Mouse (Mus musculus): ENCODE results near the gene Rab3a. TPM values are rescaled to one million over a fixed set of nuclear protein-coding genes. Genes with fewer than 3 reads are reported as not detected.

The Rab3a gene
- polyA plus RNA-seq, 1 experiment: 1,160 TPM

GRCm38 (mm10) chr8:70763354-70763753, 8.9 kb downstream of the Rab3a start:
- Histone ChIP-seq H3K4me1 (ENCODE audit: control insufficient read depth, insufficient read depth, low read length) (peaks cover 10% of the 10 kb centered on the region; the same call in 1 of the 2 replicates), H3K27ac (ENCODE audit: insufficient read depth, low read length) (no peak overlapping the region), H3K4me3 (ENCODE audit: insufficient read depth, low read length) (no peak overlapping the region)
- TF ChIP-seq POLR2A (IDR thresholded peaks at IDR 0.05; ENCODE audit: extremely low read depth, insufficient read depth, low read length) (no peak), CTCF (IDR thresholded peaks at IDR 0.05; ENCODE audit: extremely low read depth, insufficient read depth, low read length) (peak; percentile 72)

DNA sequence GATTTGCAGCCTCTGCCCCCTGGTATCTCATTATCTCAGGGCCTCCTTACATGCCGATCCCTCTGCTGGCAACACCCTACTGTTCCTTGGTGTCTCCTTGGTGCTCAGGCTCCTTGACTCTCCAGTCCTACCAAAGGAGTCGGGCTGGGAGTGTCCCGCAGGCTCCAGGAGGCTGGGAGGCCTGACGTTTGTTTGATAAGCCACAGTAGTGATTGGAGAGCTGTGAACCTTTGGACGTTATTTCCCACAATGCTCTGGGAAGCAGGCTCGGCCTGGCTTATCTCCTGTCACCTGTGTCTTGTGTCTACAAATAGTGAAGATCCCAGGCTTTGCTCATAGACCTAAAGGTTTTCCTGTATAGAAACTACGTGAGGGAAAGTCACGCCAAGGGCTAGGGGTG, 9.5 kb downstream of the Rab3a start:
- Histone ChIP-seq H3K27ac (ENCODE audit: insufficient read depth, low read length) (no peak overlapping the region), H3K4me1 (ENCODE audit: control insufficient read depth, insufficient read depth, low read length) (peaks cover 8% of the 10 kb centered on the region; the same call in 1 of the 2 replicates), H3K4me3 (ENCODE audit: insufficient read depth, low read length) (no peak overlapping the region)
- TF ChIP-seq CTCF (IDR thresholded peaks at IDR 0.05; ENCODE audit: extremely low read depth, insufficient read depth, low read length) (no peak), POLR2A (IDR thresholded peaks at IDR 0.05; ENCODE audit: extremely low read depth, insufficient read depth, low read length) (no peak)

DNA sequence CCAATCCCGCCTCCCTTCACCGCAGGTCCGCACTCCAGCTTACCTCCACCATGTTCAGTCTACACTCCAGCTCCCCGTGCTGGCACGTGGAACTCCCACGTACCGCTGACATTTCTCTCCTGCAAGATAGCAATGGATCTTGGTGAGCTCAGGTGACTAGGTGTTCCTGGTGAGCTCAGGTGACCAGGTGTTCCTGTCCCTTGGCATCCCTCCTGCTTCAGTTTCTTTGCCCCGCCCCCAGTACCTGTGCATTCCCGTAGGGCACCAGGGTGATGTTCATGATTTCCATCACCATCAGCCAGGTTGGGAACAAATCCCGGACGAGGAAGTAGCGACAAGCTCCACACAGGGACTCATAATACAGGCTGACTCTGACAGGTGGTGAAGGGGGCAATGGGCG, 10.2 kb downstream of the Rab3a start:
- TF ChIP-seq CTCF (IDR thresholded peaks at IDR 0.05; ENCODE audit: extremely low read depth, insufficient read depth, low read length): no peak
- TF ChIP-seq POLR2A (IDR thresholded peaks at IDR 0.05; ENCODE audit: extremely low read depth, insufficient read depth, low read length): no peak
- Histone ChIP-seq H3K27ac (ENCODE audit: insufficient read depth, low read length) (no peak overlapping the region), H3K4me3 (ENCODE audit: insufficient read depth, low read length) (no peak overlapping the region), H3K4me1 (ENCODE audit: control insufficient read depth, insufficient read depth, low read length) (peaks cover 8% of the 10 kb centered on the region; the same call in 1 of the 2 replicates)

DNA sequence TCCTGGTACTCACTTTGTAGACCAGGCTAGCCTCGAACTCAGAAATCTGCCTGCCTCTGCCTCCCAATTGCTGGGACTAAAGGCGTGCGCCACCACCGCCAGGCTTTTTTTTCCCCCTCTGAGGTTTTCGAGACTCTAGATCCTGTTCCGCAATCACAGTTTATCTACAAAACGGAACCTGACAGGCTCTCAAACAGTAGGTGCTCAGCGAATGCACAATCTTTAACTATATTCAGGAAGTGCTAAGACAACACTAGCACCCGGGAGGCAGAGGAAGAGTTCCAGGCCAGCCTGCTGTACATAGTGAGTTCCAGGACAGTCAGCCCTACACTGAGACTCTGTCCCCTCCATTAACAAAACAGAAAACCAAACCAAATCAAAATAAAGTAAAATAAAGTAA, 10.8 kb downstream of the Rab3a start:
- H3K4me1 ChIP-seq (ENCODE audit: control insufficient read depth, insufficient read depth, low read length): peaks cover 6% of the 10 kb centered on the region; the same call in 1 of the 2 replicates
- H3K27ac ChIP-seq (ENCODE audit: insufficient read depth, low read length): no peak overlapping the region
- TF ChIP-seq POLR2A (IDR thresholded peaks at IDR 0.05; ENCODE audit: extremely low read depth, insufficient read depth, low read length) (no peak), CTCF (IDR thresholded peaks at IDR 0.05; ENCODE audit: extremely low read depth, insufficient read depth, low read length) (no peak)
- H3K4me3 ChIP-seq (ENCODE audit: insufficient read depth, low read length): no peak overlapping the region

- H3K4me3 ChIP-seq (ENCODE audit: insufficient read depth, low read length): peak overlapping the region; percentile 21
- no peak overlapping the region for H3K27ac ChIP-seq (ENCODE audit: insufficient read depth, low read length)
- TF ChIP-seq POLR2A (IDR thresholded peaks at IDR 0.05; ENCODE audit: extremely low read depth, insufficient read depth, low read length) (no peak), CTCF (IDR thresholded peaks at IDR 0.05; ENCODE audit: extremely low read depth, insufficient read depth, low read length) (no peak)
- peaks cover 6% of the 10 kb centered on the region; the same call in 1 of the 2 replicates for H3K4me1 ChIP-seq (ENCODE audit: control insufficient read depth, insufficient read depth, low read length)
These were observed 11.5 kb downstream of the Rab3a start for GRCm38 (mm10) chr8:70765838-70766570.

DNA sequence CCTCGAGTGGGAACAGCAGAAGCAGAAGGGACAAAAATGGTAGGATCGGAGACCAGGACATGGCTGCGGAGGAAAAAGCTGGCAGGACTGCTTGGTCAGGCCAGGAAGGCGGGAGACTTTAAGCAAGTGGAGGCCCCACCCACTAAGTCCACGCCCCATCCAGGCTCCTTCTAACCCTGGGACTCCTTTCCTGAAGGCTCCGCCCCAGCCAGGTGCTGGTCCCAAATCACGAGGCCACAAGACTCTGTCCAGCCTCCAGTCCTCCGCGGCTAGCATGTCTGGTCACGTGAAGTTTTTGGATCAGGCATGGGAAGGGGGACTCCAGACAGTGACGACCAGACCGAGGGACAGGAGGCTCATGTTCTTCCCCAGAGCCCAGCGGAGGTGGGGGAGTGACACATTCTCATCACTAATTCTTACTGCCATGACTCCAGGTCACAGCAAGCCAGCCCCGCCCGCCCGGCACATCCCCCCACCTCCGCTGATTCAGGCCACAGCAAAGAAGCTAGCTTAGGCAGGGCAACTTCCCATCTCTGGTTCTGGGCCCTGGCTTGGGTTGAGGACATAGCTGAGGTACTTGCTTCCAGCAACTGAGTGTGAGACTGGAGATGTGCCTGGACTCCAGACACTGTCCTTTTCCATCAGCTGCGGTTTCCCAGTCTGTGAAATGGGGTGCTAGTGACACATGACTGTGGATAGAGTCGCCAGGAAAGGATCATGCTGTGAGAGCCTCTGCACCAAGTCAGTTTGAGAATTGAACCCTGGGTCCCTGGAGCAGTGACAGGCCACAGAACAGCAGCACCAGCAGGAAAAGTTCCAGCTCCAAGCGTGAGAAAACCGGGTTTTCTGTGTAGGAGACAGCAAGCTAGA, 12.3 kb downstream of the Rab3a start:
- TF ChIP-seq POLR2A (IDR thresholded peaks at IDR 0.05; ENCODE audit: extremely low read depth, insufficient read depth, low read length) (no peak), CTCF (IDR thresholded peaks at IDR 0.05; ENCODE audit: extremely low read depth, insufficient read depth, low read length) (no peak)
- H3K4me3 ChIP-seq (ENCODE audit: insufficient read depth, low read length): peak overlapping the region; percentile 21
- peaks cover 6% of the 10 kb centered on the region; the same call in 1 of the 2 replicates for H3K4me1 ChIP-seq (ENCODE audit: control insufficient read depth, insufficient read depth, low read length)
- no peak overlapping the region for H3K27ac ChIP-seq (ENCODE audit: insufficient read depth, low read length)

DNA sequence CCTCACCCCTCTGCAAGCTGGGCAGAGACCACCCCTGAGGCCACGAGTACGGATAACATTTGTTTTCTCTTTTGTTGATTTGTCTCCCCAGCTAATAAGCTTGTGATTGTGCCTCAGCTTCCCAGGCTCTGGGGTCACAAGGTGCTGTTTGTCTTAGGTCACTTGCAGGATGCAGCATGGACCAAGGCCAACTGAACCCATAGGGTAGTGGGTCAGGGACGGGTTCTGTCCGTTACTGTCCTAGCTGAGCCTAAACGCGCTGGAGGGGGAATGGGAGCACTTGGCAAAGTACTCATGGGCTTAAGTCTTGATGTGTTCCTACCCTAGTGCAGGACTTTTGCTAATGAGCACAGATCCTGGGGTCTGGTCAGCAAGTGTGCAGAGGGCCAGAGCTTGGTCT, 13.0 kb downstream of the Rab3a start:
- Histone ChIP-seq H3K4me3 (ENCODE audit: insufficient read depth, low read length) (no peak overlapping the region), H3K4me1 (ENCODE audit: control insufficient read depth, insufficient read depth, low read length) (peaks cover 6% of the 10 kb centered on the region; the same call in 1 of the 2 replicates), H3K27ac (ENCODE audit: insufficient read depth, low read length) (no peak overlapping the region)
- TF ChIP-seq POLR2A (IDR thresholded peaks at IDR 0.05; ENCODE audit: extremely low read depth, insufficient read depth, low read length): no peak
- TF ChIP-seq CTCF (IDR thresholded peaks at IDR 0.05; ENCODE audit: extremely low read depth, insufficient read depth, low read length): no peak

GRCm38 (mm10) chr8:70768231-70768776, 13.8 kb downstream of the Rab3a start:
- no peak overlapping the region for H3K4me3 ChIP-seq (ENCODE audit: insufficient read depth, low read length)
- TF ChIP-seq CTCF (IDR thresholded peaks at IDR 0.05; ENCODE audit: extremely low read depth, insufficient read depth, low read length) (no peak), POLR2A (IDR thresholded peaks at IDR 0.05; ENCODE audit: extremely low read depth, insufficient read depth, low read length) (no peak)
- no peak overlapping the region for H3K27ac ChIP-seq (ENCODE audit: insufficient read depth, low read length)
- peaks cover 6% of the 10 kb centered on the region; the same call in 1 of the 2 replicates for H3K4me1 ChIP-seq (ENCODE audit: control insufficient read depth, insufficient read depth, low read length)

- no peak for TF ChIP-seq CTCF (IDR thresholded peaks at IDR 0.05; ENCODE audit: extremely low read depth, insufficient read depth, low read length)
- TF ChIP-seq POLR2A (IDR thresholded peaks at IDR 0.05; ENCODE audit: extremely low read depth, insufficient read depth, low read length): no peak
- H3K4me3 ChIP-seq (ENCODE audit: insufficient read depth, low read length): no peak overlapping the region
- H3K27ac ChIP-seq (ENCODE audit: insufficient read depth, low read length): no peak overlapping the region
- peaks cover 7% of the 10 kb centered on the region for H3K4me1 ChIP-seq (ENCODE audit: control insufficient read depth, insufficient read depth, low read length)
These were observed 14.5 kb downstream of the Rab3a start for GRCm38 (mm10) chr8:70768956-70769355.
